Mouse (Mus musculus) layer of hippocampus, adult 8-10 months (tissue): ENCODE results near the gene Clcf1. TPM values are rescaled to one million over a fixed set of nuclear protein-coding genes. Genes with fewer than 3 reads are reported as not detected.

Experiments
- DNase-seq, 2 experiments: peaks; one replicate each; pipeline ENCODE4 v3.0.0; 2022; ENCODE audit warnings: low spot score in 2 of 2
- total RNA-seq, 4 experiments: library from RNA; stranded (reverse); gene quantifications; 2 replicates each; pipeline ENCODE4 v1.2.4; 2022

Gene Clcf1
- total RNA-seq, 4 experiments from 2014 or later: 0.70 to 3.3 (median 1.9) TPM

GRCm38 (mm10) chr19:4217140-4217539 lies 3.1 kb downstream of the Clcf1 start:
- DNase-seq: no peak

GRCm38 (mm10) chr19:4217855-4218254 lies 3.8 kb downstream of the Clcf1 start:
- no peak for DNase-seq

- DNase-seq: no peak
Measured at GRCm38 (mm10) chr19:4218293-4218692, 4.3 kb downstream of the Clcf1 start.

GRCm38 (mm10) chr19:4218784-4219183 lies 4.7 kb downstream of the Clcf1 start:
- no peak for DNase-seq

DNA sequence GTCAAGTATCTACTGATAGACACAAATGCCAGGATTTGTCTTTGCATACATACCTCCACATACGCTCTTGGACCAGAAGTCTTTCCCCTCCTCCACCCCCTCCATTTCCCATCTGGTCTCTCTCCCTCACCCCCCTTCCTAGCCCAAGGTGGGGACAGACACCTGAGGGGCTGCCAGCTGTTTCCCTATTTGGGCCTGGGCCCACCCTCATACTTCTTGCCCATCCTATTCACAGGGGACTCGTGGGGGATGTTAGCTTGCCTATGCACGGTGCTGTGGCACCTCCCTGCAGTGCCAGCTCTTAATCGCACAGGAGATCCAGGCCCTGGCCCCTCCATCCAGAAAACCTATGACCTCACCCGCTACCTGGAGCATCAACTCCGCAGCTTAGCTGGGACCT lies 5.9 kb downstream of the Clcf1 start:
- DNase-seq: no peak

GRCm38 (mm10) chr19:4220416-4220815 lies 6.4 kb downstream of the Clcf1 start:
- no peak for DNase-seq

DNA sequence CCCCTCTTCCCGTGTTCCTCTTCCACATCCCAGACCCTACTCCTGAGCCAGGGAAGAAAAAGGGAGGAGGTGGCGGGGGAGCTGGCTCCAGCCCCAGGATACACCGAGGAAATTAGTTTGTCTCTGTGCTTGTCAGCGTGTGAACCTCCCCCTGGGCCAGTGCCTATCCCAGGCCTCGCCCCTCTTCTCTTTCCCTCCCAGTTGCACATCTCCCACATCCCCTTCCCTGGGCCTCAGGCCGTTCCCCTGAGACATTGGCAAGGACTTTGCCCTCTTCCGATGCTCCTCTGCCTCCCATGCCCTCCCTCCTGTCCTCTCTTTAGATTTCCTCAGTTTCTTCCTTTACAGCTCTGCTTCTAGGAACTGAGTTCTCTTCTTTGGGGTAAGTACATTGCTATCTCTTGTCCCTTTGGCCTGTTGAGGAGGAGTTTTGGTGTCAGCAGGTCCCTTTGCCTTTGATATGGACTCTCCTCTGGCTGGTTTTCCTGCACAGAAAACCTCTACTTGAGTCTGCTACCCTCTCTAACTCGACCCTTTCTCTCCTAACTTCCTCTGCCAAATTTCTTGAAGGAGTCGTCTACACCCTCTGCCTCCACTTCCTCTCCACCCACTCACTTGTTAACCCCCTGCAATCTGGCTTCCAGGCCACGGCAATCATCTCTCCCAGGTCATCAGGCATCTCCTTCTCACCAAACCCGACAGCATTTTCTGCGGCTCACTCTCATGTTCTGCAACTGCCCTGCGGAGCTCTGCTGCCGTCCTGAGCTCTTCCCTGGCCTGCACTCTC lies 7.1 kb downstream of the Clcf1 start:
- no peak for DNase-seq

GRCm38 (mm10) chr19:4222165-4222564 lies 8.1 kb downstream of the Clcf1 start:
- DNase-seq: no peak

- DNase-seq: no peak
Measured at GRCm38 (mm10) chr19:4226779-4227178, 12.7 kb downstream of the Clcf1 start.

DNA sequence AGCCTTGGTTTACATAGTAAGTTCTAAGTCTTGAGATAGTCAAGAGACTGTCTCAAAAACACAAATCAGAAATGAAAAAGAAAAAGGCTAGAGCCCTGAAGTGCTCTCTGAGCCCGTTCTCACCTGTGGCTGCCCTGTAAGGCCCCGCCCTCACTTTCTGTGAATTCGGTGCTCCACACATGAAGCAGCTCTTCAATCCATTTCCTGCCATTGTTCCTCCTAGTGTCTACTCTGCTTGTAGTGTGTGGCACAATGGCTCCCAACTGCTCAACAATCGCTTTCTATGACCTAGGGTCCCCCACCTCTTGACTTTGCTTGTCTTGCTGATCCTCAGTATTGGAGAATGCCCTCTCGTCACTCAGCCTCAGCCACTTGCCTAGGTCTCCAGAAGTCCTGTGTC lies 13.4 kb downstream of the Clcf1 start:
- DNase-seq: no peak

DNA sequence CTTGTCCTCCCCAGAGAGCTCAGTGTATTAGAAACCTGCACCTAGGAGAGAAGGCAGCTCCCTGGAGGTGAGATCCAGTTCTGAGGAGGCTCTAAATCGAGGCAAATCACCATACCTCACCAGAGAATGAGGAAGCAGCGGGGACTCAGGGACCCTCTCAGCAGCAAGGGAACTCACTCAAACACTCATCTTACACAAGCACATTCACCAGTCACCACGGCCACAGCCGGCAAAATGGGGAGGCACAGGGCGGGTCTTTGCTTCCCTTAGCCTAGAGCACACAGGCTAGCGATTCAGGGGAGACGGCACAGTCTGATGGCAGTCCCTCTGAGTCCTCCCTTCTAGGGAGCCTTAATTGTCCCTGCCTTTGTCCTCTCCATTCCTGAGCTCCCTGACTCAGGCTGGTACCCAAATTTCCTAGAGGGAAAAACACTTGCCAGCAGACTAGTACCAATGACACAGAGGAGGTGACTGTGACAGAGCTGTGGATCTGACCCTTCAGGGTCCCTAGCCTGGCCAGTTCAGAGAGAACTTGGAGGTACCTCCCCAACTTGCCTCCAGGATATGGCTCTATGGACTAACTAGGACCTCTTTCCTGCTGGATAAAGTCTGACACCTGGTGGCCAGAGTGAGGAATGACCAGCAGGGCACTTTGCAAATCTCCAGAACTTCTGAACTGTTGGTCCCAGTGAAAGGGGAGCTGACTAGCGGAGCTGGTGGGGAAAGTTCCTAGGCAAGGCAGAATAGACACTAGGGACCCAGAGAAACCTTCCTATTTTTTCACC lies 14.0 kb downstream of the Clcf1 start:
- DNase-seq: peak; percentile 60 to 71

GRCm38 (mm10) chr19:4228891-4229290 lies 14.9 kb downstream of the Clcf1 start:
- no peak for DNase-seq

DNA sequence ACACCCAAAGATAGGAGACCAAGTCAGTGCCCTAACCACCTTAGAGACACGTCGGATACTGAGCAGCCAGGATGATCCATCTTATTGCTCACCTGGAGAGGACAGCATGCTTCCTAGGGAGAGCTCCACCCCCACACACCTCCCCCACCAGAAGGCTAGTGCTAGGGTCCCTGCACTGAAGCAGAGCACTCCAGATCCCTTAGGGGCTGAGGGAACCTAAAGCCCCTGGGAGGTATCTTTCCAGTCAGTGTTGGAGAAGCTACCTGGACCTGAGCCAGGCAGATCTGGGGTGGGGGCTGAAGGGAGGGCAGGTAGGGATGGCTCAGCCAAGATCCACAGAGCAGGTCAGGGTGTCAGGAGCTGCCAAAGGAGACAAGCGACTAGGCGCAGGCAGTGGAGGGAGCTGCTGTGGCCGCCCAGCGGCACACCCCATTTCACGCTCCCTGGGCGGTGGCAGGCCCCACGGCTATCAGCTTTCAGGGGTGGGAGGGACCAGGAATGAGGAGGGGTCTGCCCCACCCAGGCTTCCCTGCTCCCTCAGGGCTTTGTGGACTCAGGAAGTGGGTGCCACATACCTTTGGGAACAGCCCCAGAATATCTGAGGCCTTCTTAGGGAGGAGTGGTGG lies 15.5 kb downstream of the Clcf1 start:
- DNase-seq: no peak

- no peak for DNase-seq
Measured at GRCm38 (mm10) chr19:4230415-4230814, 16.4 kb downstream of the Clcf1 start.

- DNase-seq: peak; percentile 97
Measured at GRCm38 (mm10) chr19:4231253-4232185, 17.5 kb downstream of the Clcf1 start, which contains the start of gene Pold4. Pold4 (plus strand) TSS chr19:4231899.

- peak in 1 of 2 experiments; percentile 45 for DNase-seq
Measured at GRCm38 (mm10) chr19:4232186-4232572, 18.1 kb downstream of the Clcf1 start.

DNA sequence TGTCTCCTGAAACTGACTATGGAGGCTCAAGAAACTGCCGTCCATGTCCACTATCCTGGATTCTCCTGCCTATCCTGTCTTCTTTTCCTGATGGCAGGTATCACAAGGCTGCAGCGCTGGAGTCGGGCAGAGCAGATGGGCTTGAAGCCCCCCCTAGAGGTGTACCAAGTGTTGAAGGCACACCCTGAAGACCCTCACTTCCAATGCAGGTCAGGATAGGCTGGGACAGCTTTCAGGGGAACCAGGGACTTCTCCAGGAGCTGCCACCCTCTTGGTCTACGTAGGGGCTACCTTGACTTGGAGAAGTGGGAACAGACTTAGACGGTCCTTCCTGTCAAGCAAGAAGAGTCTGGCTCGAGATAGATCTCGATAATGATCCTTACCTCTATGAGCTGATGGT lies 18.6 kb downstream of the Clcf1 start:
- DNase-seq: no peak

DNA sequence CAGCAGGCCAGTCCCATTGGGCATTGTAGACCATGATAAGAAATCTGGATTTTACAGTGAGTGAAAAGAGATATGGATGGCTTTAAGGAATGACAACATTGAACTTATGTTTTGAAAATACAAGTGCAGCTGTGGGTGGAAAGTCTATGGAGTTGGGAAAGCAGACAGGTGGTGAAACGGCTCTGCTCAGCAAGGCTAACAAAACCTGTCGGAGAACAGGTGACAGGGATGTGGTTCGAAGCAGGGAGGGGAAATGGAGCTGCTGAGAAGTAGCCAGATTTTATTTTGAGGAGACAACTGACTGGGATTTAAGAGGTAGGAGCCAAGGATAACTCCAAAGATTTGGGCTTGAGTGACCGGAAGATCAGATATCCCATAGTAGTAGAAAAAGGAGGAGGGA lies 20.5 kb downstream of the Clcf1 start:
- DNase-seq: no peak

DNA sequence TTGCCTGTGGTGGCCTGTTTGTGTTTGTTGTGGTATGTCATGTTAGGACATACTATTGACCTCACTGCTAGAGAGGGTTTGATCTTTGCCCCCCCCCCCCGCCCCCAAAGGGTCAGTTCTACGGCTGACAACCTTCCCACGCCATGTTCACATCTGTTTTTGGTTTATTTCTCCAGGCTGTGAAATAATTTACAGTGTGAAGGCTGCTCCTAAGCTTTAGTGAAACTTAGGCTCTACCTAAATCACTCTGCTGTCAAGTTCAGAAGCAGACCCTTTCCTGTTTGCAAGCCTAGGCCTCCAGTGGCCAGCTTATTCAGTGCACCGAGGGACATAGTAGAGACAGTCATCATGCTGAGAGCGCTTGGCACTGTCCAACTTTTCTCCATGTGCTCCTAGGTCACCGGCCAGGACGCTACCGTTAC lies 26.2 kb downstream of the Clcf1 start:
- no peak for DNase-seq

DNA sequence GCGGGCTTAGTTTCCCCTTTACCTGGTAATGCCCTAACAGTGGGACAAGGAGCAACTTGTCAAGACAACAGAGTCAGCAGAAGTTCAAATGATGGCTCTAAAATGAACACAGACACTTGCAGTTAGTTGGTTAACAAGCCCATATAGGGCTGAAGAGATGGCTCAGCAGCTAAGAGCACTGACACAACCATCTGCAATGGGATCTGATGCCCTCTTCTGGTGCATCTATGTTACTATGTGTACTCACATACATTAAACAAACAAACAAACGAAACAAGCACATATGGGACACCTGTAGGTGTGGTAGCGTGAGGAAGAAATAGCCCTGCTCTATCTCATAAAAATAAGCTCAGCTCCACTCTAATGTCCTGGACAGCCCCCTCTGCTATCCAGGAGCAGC lies 28.4 kb downstream of the Clcf1 start:
- no peak for DNase-seq

- no peak for DNase-seq
Measured at GRCm38 (mm10) chr19:4244775-4245174, 30.7 kb downstream of the Clcf1 start.
